Mouse (Mus musculus): ENCODE measurements around the gene Arsb. TPM values are rescaled to one million over a fixed set of nuclear protein-coding genes. Genes with fewer than 3 reads are reported as not detected.
"Not testable (repeated sequence)": the region's sequence is repeated elsewhere in the genome, so short reads cannot be mapped to it uniquely, and the experiment has no call there.

Arsb gene
- polyA plus RNA-seq, 1 experiment from 2014 or later: 4.9 TPM

GRCm38 (mm10) chr13:93797011-93797600 lies 25.7 kb downstream of the Arsb start:
- Histone ChIP-seq H3K36me3 (ENCODE audit: control insufficient read depth, insufficient read depth, low read length) (no peaks in the 10 kb centered on the region), H3K9ac (ENCODE audit: low read length) (no peak overlapping the region), H3K4me1 (replicated peaks; ENCODE audit: control insufficient read depth, insufficient read depth) (no peaks in the 10 kb centered on the region), H3K4me3 (ENCODE audit: low read depth, low read length) (no peak overlapping the region), H3K4me2 (replicated peaks; ENCODE audit: low read depth) (no peak overlapping the region), H3K27ac (replicated peaks) (no peak overlapping the region), H3K9me3 (ENCODE audit: control insufficient read depth, low read length) (no peaks in the 10 kb centered on the region), H3K27me3 (ENCODE audit: control insufficient read depth, insufficient read depth, low read length) (no peaks in the 10 kb centered on the region)
- WGBS: 68% methylated on average over 5 of the region's 5 CpGs
- DNase-seq (ENCODE audit: low spot score): no peak
- no peak for TF ChIP-seq CTCF (IDR thresholded peaks at IDR 0.05; ENCODE audit: low read depth)
- TF ChIP-seq EP300 (optimal IDR thresholded peaks at IDR 0.05): no peak
- ATAC-seq (ENCODE audit: low FRiP score, low TSS enrichment): no peak

GRCm38 (mm10) chr13:93810311-93810710 lies 38.9 kb downstream of the Arsb start:
- H3K4me1 ChIP-seq (replicated peaks; ENCODE audit: control insufficient read depth, insufficient read depth); H3K27me3 ChIP-seq (ENCODE audit: control insufficient read depth, insufficient read depth, low read length); DNase-seq (ENCODE audit: low spot score); H3K36me3 ChIP-seq (ENCODE audit: control insufficient read depth, insufficient read depth, low read length); H3K4me2 ChIP-seq (replicated peaks; ENCODE audit: low read depth); H3K4me3 ChIP-seq (ENCODE audit: low read depth, low read length); H3K9ac ChIP-seq (ENCODE audit: low read length); H3K27ac ChIP-seq (replicated peaks); H3K9me3 ChIP-seq (ENCODE audit: control insufficient read depth, low read length); ATAC-seq (ENCODE audit: low FRiP score, low TSS enrichment): not testable (repeated sequence)
- WGBS: 76% methylated on average over 2 of the region's 2 CpGs

- WGBS: 89% methylated on average over 6 of the region's 6 CpGs
Measured at GRCm38 (mm10) chr13:93814081-93814480, 42.7 kb downstream of the Arsb start.

GRCm38 (mm10) chr13:93814676-93815075 lies 43.2 kb downstream of the Arsb start:
- Histone ChIP-seq H3K27ac (replicated peaks) (no peak overlapping the region), H3K36me3 (ENCODE audit: control insufficient read depth, insufficient read depth, low read length) (no peaks in the 10 kb centered on the region), H3K4me1 (replicated peaks; ENCODE audit: control insufficient read depth, insufficient read depth) (no peaks in the 10 kb centered on the region), H3K4me3 (ENCODE audit: low read depth, low read length) (no peak overlapping the region), H3K9ac (ENCODE audit: low read length) (no peak overlapping the region), H3K4me2 (replicated peaks; ENCODE audit: low read depth) (no peak overlapping the region), H3K27me3 (ENCODE audit: control insufficient read depth, insufficient read depth, low read length) (no peaks in the 10 kb centered on the region), H3K9me3 (ENCODE audit: control insufficient read depth, low read length) (no peaks in the 10 kb centered on the region)
- DNase-seq (ENCODE audit: low spot score) (no peak), ATAC-seq (ENCODE audit: low FRiP score, low TSS enrichment) (no peak)
- 90% methylated on average over 12 of the region's 12 CpGs for WGBS
- TF ChIP-seq EP300 (optimal IDR thresholded peaks at IDR 0.05) (no peak), CTCF (IDR thresholded peaks at IDR 0.05; ENCODE audit: low read depth) (no peak)

More at GRCm38 (mm10) chr13:93814081-93814480, 42.7 kb downstream of the Arsb start:
- Histone ChIP-seq H3K4me1 (replicated peaks; ENCODE audit: control insufficient read depth, insufficient read depth) (no peaks in the 10 kb centered on the region), H3K27me3 (ENCODE audit: control insufficient read depth, insufficient read depth, low read length) (no peaks in the 10 kb centered on the region), H3K27ac (replicated peaks) (no peak overlapping the region), H3K9me3 (ENCODE audit: control insufficient read depth, low read length) (no peaks in the 10 kb centered on the region), H3K4me2 (replicated peaks; ENCODE audit: low read depth) (no peak overlapping the region), H3K36me3 (ENCODE audit: control insufficient read depth, insufficient read depth, low read length) (no peaks in the 10 kb centered on the region), H3K9ac (ENCODE audit: low read length) (no peak overlapping the region), H3K4me3 (ENCODE audit: low read depth, low read length) (no peak overlapping the region)
- ATAC-seq (ENCODE audit: low FRiP score, low TSS enrichment) (no peak), DNase-seq (ENCODE audit: low spot score) (no peak)
- TF ChIP-seq CTCF (IDR thresholded peaks at IDR 0.05; ENCODE audit: low read depth) (no peak), EP300 (optimal IDR thresholded peaks at IDR 0.05) (no peak)

- Histone ChIP-seq H3K27ac (replicated peaks) (no peak overlapping the region), H3K27me3 (ENCODE audit: control insufficient read depth, insufficient read depth, low read length) (no peaks in the 10 kb centered on the region), H3K9ac (ENCODE audit: low read length) (no peak overlapping the region), H3K4me1 (replicated peaks; ENCODE audit: control insufficient read depth, insufficient read depth) (no peaks in the 10 kb centered on the region), H3K9me3 (ENCODE audit: control insufficient read depth, low read length) (no peaks in the 10 kb centered on the region), H3K4me2 (replicated peaks; ENCODE audit: low read depth) (no peak overlapping the region), H3K4me3 (ENCODE audit: low read depth, low read length) (no peak overlapping the region), H3K36me3 (ENCODE audit: control insufficient read depth, insufficient read depth, low read length) (no peaks in the 10 kb centered on the region)
- no peak for ATAC-seq (ENCODE audit: low FRiP score, low TSS enrichment)
- 85% methylated on average over 11 of the region's 11 CpGs for WGBS
- no peak for TF ChIP-seq EP300 (optimal IDR thresholded peaks at IDR 0.05)
- TF ChIP-seq CTCF (IDR thresholded peaks at IDR 0.05; ENCODE audit: low read depth): no peak
- no peak for DNase-seq (ENCODE audit: low spot score)
Measured at GRCm38 (mm10) chr13:93815128-93815527, 43.7 kb downstream of the Arsb start.

GRCm38 (mm10) chr13:93816127-93816526 lies 44.7 kb downstream of the Arsb start:
- Histone ChIP-seq H3K27me3 (ENCODE audit: control insufficient read depth, insufficient read depth, low read length) (no peaks in the 10 kb centered on the region), H3K4me1 (replicated peaks; ENCODE audit: control insufficient read depth, insufficient read depth) (no peaks in the 10 kb centered on the region), H3K27ac (replicated peaks) (no peak overlapping the region), H3K9ac (ENCODE audit: low read length) (no peak overlapping the region), H3K9me3 (ENCODE audit: control insufficient read depth, low read length) (no peaks in the 10 kb centered on the region), H3K36me3 (ENCODE audit: control insufficient read depth, insufficient read depth, low read length) (no peaks in the 10 kb centered on the region), H3K4me2 (replicated peaks; ENCODE audit: low read depth) (no peak overlapping the region), H3K4me3 (ENCODE audit: low read depth, low read length) (no peak overlapping the region)
- WGBS: 69% methylated on average over 2 of the region's 2 CpGs
- TF ChIP-seq CTCF (IDR thresholded peaks at IDR 0.05; ENCODE audit: low read depth): no peak
- TF ChIP-seq EP300 (optimal IDR thresholded peaks at IDR 0.05): no peak
- no peak for DNase-seq (ENCODE audit: low spot score)
- no peak for ATAC-seq (ENCODE audit: low FRiP score, low TSS enrichment)

Measured in stomach, postnatal 0 days (tissue).